Mouse (Mus musculus) forebrain, embryonic 11.5 days (tissue): Measurements from ENCODE around the gene N4bp2. TPM values are rescaled to one million over a fixed set of nuclear protein-coding genes. Genes with fewer than 3 reads are reported as not detected.

Experiments used
- ATAC-seq: fragments of 200-750 bp; cut with Nextera tagmentation; replicated peaks from 2 replicates; pipeline ENCODE4 v1.8.0; 2017; ENCODE audit warnings: moderate TSS enrichment; ENCODE audit not compliant: low FRiP score
- DNase-seq: peaks from one replicate; pipeline ENCODE4 v3.0.0-alpha.2; 2017; ENCODE audit warnings: low spot score
- H3K27ac ChIP-seq: fragments of 300-500 bp; sonication (generic); 2 replicates; pipeline ENCODE4 v1.5.1; 2014; ENCODE audit warnings: low read depth, low read length
- H3K27me3 ChIP-seq: fragments of 300-500 bp; sonication (generic); 2 replicates; pipeline ENCODE4 v1.6.1; 2014; ENCODE audit warnings: mild to moderate bottlenecking, low read length, mixed read lengths; ENCODE audit not compliant: control insufficient read depth, insufficient read depth
- H3K36me3 ChIP-seq: fragments of 300-500 bp; sonication (generic); 2 replicates; pipeline ENCODE4 v1.6.1; 2014; ENCODE audit warnings: mild to moderate bottlenecking, low read length, moderate library complexity, mixed read lengths; ENCODE audit not compliant: control insufficient read depth, insufficient read depth
- H3K4me1 ChIP-seq: fragments of 300-500 bp; sonication (generic); replicated peaks from 2 replicates; pipeline ENCODE4 v1.6.1; 2014; ENCODE audit warnings: low read length, mixed read lengths; ENCODE audit not compliant: control insufficient read depth, insufficient read depth
- H3K4me2 ChIP-seq: fragments of 300-500 bp; sonication (generic); 2 replicates; pipeline ENCODE4 v1.6.1; 2014; ENCODE audit warnings: low read depth, mild to moderate bottlenecking, low read length, moderate library complexity, mixed read lengths; ENCODE audit not compliant: severe bottlenecking
- H3K4me3 ChIP-seq: fragments of 300-500 bp; sonication (generic); 2 replicates; pipeline ENCODE4 v1.5.1; 2014; ENCODE audit warnings: low read depth, low read length
- H3K9ac ChIP-seq: fragments of 300-500 bp; sonication (generic); 2 replicates; pipeline ENCODE4 v1.6.1; 2014; ENCODE audit warnings: low read length
- H3K9me3 ChIP-seq: fragments of 300-500 bp; sonication (generic); 2 replicates; pipeline ENCODE4 v1.6.1; 2016; ENCODE audit warnings: low read length, mixed read lengths; ENCODE audit not compliant: control insufficient read depth
- WGBS: fragments of 180-500 bp; shearing (Covaris S2); extraction: QIAGEN DNeasy Blood & Tissue Kit; methylation state at CpG from one replicate; pipeline ENCODE4 v1.1.7; 2014; 5-methylcytosine and 5-hydroxymethylcytosine counted together
- polyA plus RNA-seq: library from polyadenylated mRNA; unstranded; fragments of >200 nt; fragmentation: Nextera tagmentation; extraction: Ambion mirVana; gene quantifications from 2 replicates; pipeline ENCODE4 v1.2.1, GENCODE M21; 2014

The N4bp2 gene
- polyA plus RNA-seq, 1 experiment from 2014 or later, result 56.3 TPM

DNA sequence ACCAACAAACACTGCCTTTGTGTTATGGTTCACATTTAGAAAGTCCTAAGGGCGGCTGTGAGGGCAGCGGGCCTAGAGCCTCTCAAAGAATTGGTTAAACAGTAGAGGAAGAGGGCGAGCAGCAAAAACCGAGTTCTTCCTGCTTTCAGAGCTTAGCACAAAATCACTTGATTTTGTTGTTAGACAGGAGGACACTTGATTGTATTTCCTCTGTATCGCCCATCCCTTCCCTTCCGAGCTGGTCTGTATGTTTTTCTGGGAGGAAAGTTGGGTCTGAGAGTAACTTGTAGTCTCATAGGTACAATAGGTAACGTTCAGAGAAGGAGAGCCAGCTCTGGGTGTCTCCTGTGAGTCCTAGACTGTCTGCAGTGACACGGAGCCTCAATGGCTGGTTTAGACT is 63.8 kb downstream of the N4bp2 start:
- DNase-seq, result no peak
- Histone ChIP-seq H3K4me1 (no peaks in the 10 kb centered on the region), H3K36me3 (peaks cover 9% of the 10 kb centered on the region; the same call in 1 of the 2 replicates), H3K9ac (no peak overlapping the region), H3K27ac (no peak overlapping the region), H3K27me3 (no peaks in the 10 kb centered on the region), H3K4me3 (no peak overlapping the region), H3K4me2 (no peak overlapping the region), H3K9me3 (no peaks in the 10 kb centered on the region)
- ATAC-seq, result no peak
- 88% methylated on average over 8 of the region's 8 CpGs for WGBS

GRCm38 (mm10) chr5:65828261-65828660 is 64.9 kb downstream of the N4bp2 start:
- Histone ChIP-seq H3K4me1 (no peaks in the 10 kb centered on the region), H3K27ac (no peak overlapping the region), H3K27me3 (no peaks in the 10 kb centered on the region), H3K4me3 (no peak overlapping the region), H3K4me2 (no peak overlapping the region), H3K36me3 (peaks cover 5% of the 10 kb centered on the region; the same call in 1 of the 2 replicates), H3K9me3 (no peaks in the 10 kb centered on the region), H3K9ac (no peak overlapping the region)
- DNase-seq (no peak), ATAC-seq (no peak)
- WGBS, result 96% methylated on average over 5 of the region's 5 CpGs

DNA sequence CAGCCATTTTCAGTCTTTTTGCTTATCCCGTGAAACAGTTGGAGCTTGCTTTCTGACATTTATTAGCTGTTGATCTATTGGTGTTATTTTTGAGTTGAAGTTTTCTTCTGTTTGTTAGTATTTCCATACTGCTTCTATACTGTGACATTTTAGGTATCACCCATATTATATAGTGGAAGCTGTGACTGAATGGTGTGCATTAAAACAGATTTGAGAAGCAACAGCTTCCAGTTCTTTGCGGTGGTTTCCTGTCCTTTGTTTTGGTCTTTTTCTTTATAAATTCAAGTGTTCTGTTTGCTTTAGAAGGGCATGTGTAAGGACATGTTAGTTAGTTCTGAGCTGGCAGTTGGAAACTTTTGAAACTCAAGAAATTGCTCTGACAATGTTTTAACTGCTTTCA is 65.7 kb downstream of the N4bp2 start:
- ATAC-seq (no peak), DNase-seq (no peak)
- no peak overlapping the region for H3K27ac ChIP-seq
- H3K4me3 ChIP-seq, result no peak overlapping the region
- no peaks in the 10 kb centered on the region for H3K4me1 ChIP-seq
- no peaks in the 10 kb centered on the region for H3K9me3 ChIP-seq
- WGBS, result 91% methylated on average over 2 of the region's 2 CpGs
- no peak overlapping the region for H3K4me2 ChIP-seq
- H3K36me3 ChIP-seq, result peaks cover 5% of the 10 kb centered on the region; the same call in 1 of the 2 replicates
- no peaks in the 10 kb centered on the region for H3K27me3 ChIP-seq
- H3K9ac ChIP-seq, result no peak overlapping the region

GRCm38 (mm10) chr5:65831917-65832618 is 68.7 kb downstream of the N4bp2 start:
- DNase-seq (no peak), ATAC-seq (no peak)
- H3K4me2 ChIP-seq, result no peak overlapping the region
- no peaks in the 10 kb centered on the region for H3K9me3 ChIP-seq
- H3K36me3 ChIP-seq, result no peaks in the 10 kb centered on the region; the same call in 1 of the 2 replicates
- no peaks in the 10 kb centered on the region for H3K4me1 ChIP-seq
- H3K27me3 ChIP-seq, result no peaks in the 10 kb centered on the region
- no peak overlapping the region for H3K4me3 ChIP-seq
- H3K27ac ChIP-seq, result no peak overlapping the region
- no peak overlapping the region for H3K9ac ChIP-seq
- 92% methylated on average over 11 of the region's 11 CpGs for WGBS

- Histone ChIP-seq H3K4me3 (no peak overlapping the region), H3K9ac (no peak overlapping the region), H3K4me2 (no peak overlapping the region), H3K4me1 (no peaks in the 10 kb centered on the region), H3K9me3 (no peaks in the 10 kb centered on the region), H3K36me3 (no peaks in the 10 kb centered on the region; the same call in 1 of the 2 replicates), H3K27ac (no peak overlapping the region), H3K27me3 (no peaks in the 10 kb centered on the region)
- ATAC-seq (no peak), DNase-seq (no peak)
- 71% methylated on average over 3 of the region's 3 CpGs for WGBS
Observed at GRCm38 (mm10) chr5:65833092-65833491, 69.8 kb downstream of the N4bp2 start.

- 95% methylated on average over 8 of the region's 8 CpGs for WGBS
- Histone ChIP-seq H3K4me2 (no peak overlapping the region), H3K4me1 (no peaks in the 10 kb centered on the region), H3K27ac (no peak overlapping the region), H3K4me3 (no peak overlapping the region), H3K9ac (no peak overlapping the region), H3K36me3 (no peaks in the 10 kb centered on the region; the same call in 1 of the 2 replicates), H3K27me3 (no peaks in the 10 kb centered on the region), H3K9me3 (no peaks in the 10 kb centered on the region)
- ATAC-seq, result no peak
- DNase-seq, result no peak
Observed at GRCm38 (mm10) chr5:65833766-65834498, 70.6 kb downstream of the N4bp2 start.

DNA sequence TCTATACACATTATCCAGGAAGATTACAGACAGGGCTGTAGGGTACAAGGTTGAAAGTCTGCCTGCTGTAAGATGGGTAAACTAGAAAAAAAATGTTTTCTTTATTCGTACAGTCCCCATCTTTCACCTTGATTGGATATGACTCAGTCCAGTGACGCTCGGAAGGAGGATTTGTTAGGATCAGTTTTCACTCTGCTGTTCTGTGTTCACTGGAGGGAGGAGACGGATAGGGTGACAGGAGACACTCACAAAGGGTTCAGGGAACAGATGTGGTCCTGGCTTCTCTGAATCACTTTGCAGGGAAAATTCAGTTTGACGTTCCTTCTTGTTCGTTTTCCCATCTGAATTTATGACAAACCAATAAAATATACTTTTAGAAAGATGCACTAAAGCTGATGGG is 74.7 kb downstream of the N4bp2 start:
- Histone ChIP-seq H3K9ac (no peak overlapping the region), H3K4me3 (no peak overlapping the region), H3K27ac (no peak overlapping the region), H3K27me3 (no peaks in the 10 kb centered on the region), H3K4me2 (no peak overlapping the region), H3K4me1 (no peaks in the 10 kb centered on the region), H3K9me3 (no peaks in the 10 kb centered on the region), H3K36me3 (no peaks in the 10 kb centered on the region)
- DNase-seq (no peak), ATAC-seq (no peak)
- WGBS, result 72% methylated on average over 6 of the region's 6 CpGs

DNA sequence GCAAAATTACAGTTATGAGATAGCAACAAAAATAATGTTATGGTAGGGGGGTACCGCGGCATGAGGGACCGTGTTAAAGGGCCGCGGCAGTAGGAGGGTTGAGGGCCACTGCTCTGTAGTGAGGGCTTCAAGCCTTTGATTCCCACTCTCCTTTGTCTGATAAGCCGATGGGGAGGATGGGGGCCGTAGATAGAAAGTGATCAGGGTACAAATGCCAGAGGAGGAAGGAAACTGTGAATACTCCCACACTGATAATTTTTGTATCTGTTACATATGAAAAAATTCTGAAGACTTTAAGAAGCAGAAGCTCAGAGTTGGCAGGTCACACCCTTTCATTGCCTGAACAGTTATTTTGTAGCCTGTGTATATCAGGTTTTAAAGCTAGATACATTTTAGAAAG is 79.6 kb downstream of the N4bp2 start:
- H3K9me3 ChIP-seq, result no peaks in the 10 kb centered on the region
- H3K4me2 ChIP-seq, result no peak overlapping the region
- no peaks in the 10 kb centered on the region for H3K27me3 ChIP-seq
- DNase-seq (no peak), ATAC-seq (no peak)
- no peak overlapping the region for H3K27ac ChIP-seq
- H3K4me1 ChIP-seq, result no peaks in the 10 kb centered on the region
- no peak overlapping the region for H3K9ac ChIP-seq
- H3K4me3 ChIP-seq, result no peak overlapping the region
- H3K36me3 ChIP-seq, result no peaks in the 10 kb centered on the region
- WGBS, result 94% methylated on average over 7 of the region's 7 CpGs
